Mouse (Mus musculus): Measurements from ENCODE around the gene Mthfr. TPM values are rescaled to one million over a fixed set of nuclear protein-coding genes. Genes with fewer than 3 reads are reported as not detected.
A peak's percentile ranks its signal among the peaks of the same experiment; 100 is the strongest.

Mthfr gene
- total RNA-seq, 2 experiments from 2014 or later = 9.2 to 13.1 TPM

GRCm38 (mm10) chr4:148058993-148059392, 20.1 kb downstream of the Mthfr start:
- DNase-seq = no peak

GRCm38 (mm10) chr4:148060120-148061085, 21.5 kb downstream of the Mthfr start:
- DNase-seq = peak; percentile 39 to 48
- intact Hi-C loops (cut with DNase I) = loop anchor here (2.0 kb wide), 1 partner anchor 108 kb away; no protein-coding TSS in a partner anchor

More at GRCm38 (mm10) chr4:148058993-148059392, 20.1 kb downstream of the Mthfr start:
- intact Hi-C loops (cut with DNase I) = no loop called here

GRCm38 (mm10) chr4:148061086-148061480, 22.2 kb downstream of the Mthfr start:
- DNase-seq = no peak
- intact Hi-C loops (cut with DNase I) = loop anchor here (2.0 kb wide), 1 partner anchor 108 kb away; no protein-coding TSS in a partner anchor

GRCm38 (mm10) chr4:148065702-148066400, 27.0 kb downstream of the Mthfr start:
- peak in 1 of 2 experiments; percentile 34 for DNase-seq

GRCm38 (mm10) chr4:148066401-148066744, 27.5 kb downstream of the Mthfr start:
- DNase-seq = peak; percentile 52 to 68
- intact Hi-C loops (cut with DNase I) = no loop called here

More at GRCm38 (mm10) chr4:148065702-148066400, 27.0 kb downstream of the Mthfr start:
- intact Hi-C loops (cut with DNase I) = no loop called here

- no peak for DNase-seq
- intact Hi-C loops (cut with DNase I) = no loop called here
Measured at GRCm38 (mm10) chr4:148067346-148067745, 28.5 kb downstream of the Mthfr start.

- intact Hi-C loops (cut with DNase I) = no loop called here
- no peak for DNase-seq
Measured at GRCm38 (mm10) chr4:148069602-148070218, 30.8 kb downstream of the Mthfr start.

GRCm38 (mm10) chr4:148071508-148071907, 32.6 kb downstream of the Mthfr start:
- intact Hi-C loops (cut with DNase I) = no loop called here
- DNase-seq = peak in 1 of 2 experiments; percentile 33

GRCm38 (mm10) chr4:148074521-148075189, 35.8 kb downstream of the Mthfr start:
- DNase-seq = no peak
- intact Hi-C loops (cut with DNase I) = loop anchor here (2.0 kb wide), 1 partner anchor 40 kb away; no protein-coding TSS in a partner anchor

- DNase-seq = peak; percentile 75 to 78
- intact Hi-C loops (cut with DNase I) = loop anchor here (2.0 kb wide), 1 partner anchor 40 kb away; no protein-coding TSS in a partner anchor
Measured at GRCm38 (mm10) chr4:148075259-148075658, 36.4 kb downstream of the Mthfr start.

GRCm38 (mm10) chr4:148075881-148076280, 37.0 kb downstream of the Mthfr start:
- intact Hi-C loops (cut with DNase I) = loop anchor here (2.0 kb wide), 1 partner anchor 39 kb away; no protein-coding TSS in a partner anchor
- DNase-seq = no peak

GRCm38 (mm10) chr4:148079212-148079611, 40.3 kb downstream of the Mthfr start:
- no peak for DNase-seq
- intact Hi-C loops (cut with DNase I) = no loop called here

- no peak for DNase-seq
- intact Hi-C loops (cut with DNase I) = loop anchor here (2.0 kb wide), 1 partner anchor 39 kb away; no protein-coding TSS in a partner anchor
Measured at GRCm38 (mm10) chr4:148079944-148080596, 41.2 kb downstream of the Mthfr start.

GRCm38 (mm10) chr4:148080597-148080973, 41.7 kb downstream of the Mthfr start:
- DNase-seq = no peak

GRCm38 (mm10) chr4:148081201-148081600, 42.3 kb downstream of the Mthfr start:
- no peak for DNase-seq
- intact Hi-C loops (cut with DNase I) = loop anchor here (2.0 kb wide), 1 partner anchor 40 kb away; no protein-coding TSS in a partner anchor

More at GRCm38 (mm10) chr4:148080597-148080973, 41.7 kb downstream of the Mthfr start:
- intact Hi-C loops (cut with DNase I) = loop anchor here (2.0 kb wide), 1 partner anchor 40 kb away; no protein-coding TSS in a partner anchor

GRCm38 (mm10) chr4:148082257-148083044, 43.6 kb downstream of the Mthfr start:
- intact Hi-C loops (cut with DNase I) = no loop called here
- peak; percentile 61 to 68 for DNase-seq

- peak; percentile 41 to 57 for DNase-seq
- intact Hi-C loops (cut with DNase I) = no loop called here
Measured at GRCm38 (mm10) chr4:148083176-148083899, 44.5 kb downstream of the Mthfr start.

GRCm38 (mm10) chr4:148084261-148084714, 45.4 kb downstream of the Mthfr start:
- peak; percentile 55 to 63 for DNase-seq
- intact Hi-C loops (cut with DNase I) = no loop called here

All from heart, postnatal 36 days (tissue).